ENCODE assay signal across 9 mouse cellular contexts in the genomic region with DNA sequence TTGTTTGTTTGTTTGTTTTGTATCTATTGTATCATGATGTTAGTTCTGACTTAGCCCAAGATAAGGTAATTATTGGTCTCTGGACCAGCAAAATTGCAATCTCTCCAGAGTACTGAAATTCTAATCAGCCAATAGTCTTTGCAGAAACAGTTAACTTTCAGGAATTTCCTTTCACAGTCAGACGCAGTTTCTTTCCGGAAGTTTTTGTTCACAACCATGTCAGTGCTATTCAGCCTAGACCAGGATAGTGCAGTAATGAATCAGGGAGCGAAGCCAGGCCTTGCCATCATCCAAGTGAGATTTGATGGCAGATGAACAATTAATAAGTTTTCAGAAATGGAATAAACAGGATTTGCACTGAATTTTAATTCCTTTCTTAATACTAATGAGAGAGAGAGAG. TPM values are rescaled to one million over a fixed set of nuclear protein-coding genes. Genes with fewer than 3 reads are reported as not detected.
DNase-seq lines count a peak whose midpoint lies in the region; ATAC-seq and TF ChIP-seq lines count a peak whose summit lies in the region.
"Had no signal": no experiment of that assay in that cellular context is flagged by ENCODE, and none has a peak within 500 bp of the region (broad histone marks: within the 10 kb centered on the region; RNA-seq: fewer than 3 reads in every experiment).

No protein-coding gene starts in this region.

- DNase-seq in CD4-positive, CD25-positive, alpha-beta regulatory T cell, adult 2 months (ENCODE audit: low read depth, low spot score) = peak; percentile 16
- DNase-seq in MEL (ENCODE audit: low read depth, low spot score) = peak; percentile 64
- no peak for DNase-seq in liver, embryonic 13.5 days
- no peak for DNase-seq in stomach, postnatal 0 days (ENCODE audit: low spot score)
- no peak for DNase-seq in layer of hippocampus, adult 9-10 months (ENCODE audit: low spot score)

- WGBS in heart, embryonic 16.5 days = 49% methylated on average over 3 of the region's 3 CpGs
- 39% methylated on average over 3 of the region's 3 CpGs for WGBS in liver, embryonic 13.5 days (ENCODE audit: insufficient replicate concordance)
- WGBS in stomach, postnatal 0 days = 38% methylated on average over 3 of the region's 3 CpGs

- peaks cover 13% of the 10 kb centered on the region for H3K79me2 ChIP-seq in MEL (ENCODE audit: control insufficient read depth, insufficient read depth, low read length, poor library complexity)

- H3K36me3 ChIP-seq in MEL (ENCODE audit: control insufficient read depth in 1 of 2, insufficient read depth in 2 of 2, low read length in 2 of 2) = peaks cover 22 to 26% of the 10 kb centered on the region in 2 experiments
- peaks cover 10% of the 10 kb centered on the region for H3K36me3 ChIP-seq in heart, embryonic 16.5 days (ENCODE audit: control insufficient read depth, insufficient read depth)
- peaks cover 15% of the 10 kb centered on the region for H3K36me3 ChIP-seq in liver, embryonic 13.5 days
- H3K36me3 ChIP-seq in stomach, postnatal 0 days (ENCODE audit: control insufficient read depth, insufficient read depth, low read length) = peaks cover 5% of the 10 kb centered on the region

- H3K4me3 ChIP-seq in MEL (ENCODE audit: control insufficient read depth in 1 of 2, insufficient read depth in 1 of 2, low read depth in 2 of 2, low read length in 2 of 2) = peak overlapping the region; percentile 66 to 90
- no peak overlapping the region; the same call in 1 of the 2 replicates for H3K4me3 ChIP-seq in heart, embryonic 16.5 days (ENCODE audit: low read length)
- peak overlapping the region; percentile 78 for H3K4me3 ChIP-seq in liver, embryonic 13.5 days (replicated peaks)
- H3K4me3 ChIP-seq in stomach, postnatal 0 days (ENCODE audit: low read depth, low read length) = peak overlapping the region; percentile 54; the same call in 1 of the 2 replicates

- no peak for TF ChIP-seq RAD21 in MEL (IDR thresholded peaks at IDR 0.05; ENCODE audit: low read depth, low read length)

- no peak for ATAC-seq in CD4-positive, CD25-positive, alpha-beta regulatory T cell, adult 4 months
- no peak for ATAC-seq in heart, embryonic 16.5 days (replicated peaks; ENCODE audit: extremely low read depth, insufficient read depth, low FRiP score)
- ATAC-seq in liver, embryonic 13.5 days (ENCODE audit: low read depth) = no peak
- ATAC-seq in stomach, postnatal 0 days (ENCODE audit: low FRiP score, low TSS enrichment) = no peak
- ATAC-seq in activated CD4-positive, CD25-positive, alpha-beta regulatory T cell, adult 4 months = no peak

- peak in 1 of 2 experiments; percentile 24; a peak in 2 of 4 replicates for TF ChIP-seq EP300 in MEL (IDR thresholded peaks at IDR 0.05; ENCODE audit: low read depth in 1 of 2, low read length in 2 of 2)
- no peak for TF ChIP-seq EP300 in stomach, postnatal 0 days (optimal IDR thresholded peaks at IDR 0.05)

- H3K9me3 ChIP-seq in MEL (replicated peaks; ENCODE audit: insufficient read depth, low read length) = no peaks in the 10 kb centered on the region
- no peaks in the 10 kb centered on the region for H3K9me3 ChIP-seq in heart, embryonic 16.5 days (replicated peaks; ENCODE audit: control insufficient read depth, low read length)
- no peaks in the 10 kb centered on the region for H3K9me3 ChIP-seq in liver, embryonic 13.5 days (replicated peaks)
- H3K9me3 ChIP-seq in stomach, postnatal 0 days (ENCODE audit: control insufficient read depth, low read length) = no peaks in the 10 kb centered on the region

- no peak for TF ChIP-seq CTCF in MEL (IDR thresholded peaks at IDR 0.05 in 2 of 3, conservative IDR thresholded peaks at IDR 0.05 in 1 of 3; ENCODE audit: control insufficient read depth in 1 of 3, insufficient read depth in 1 of 3, low read depth in 2 of 3, low read length in 3 of 3, poor library complexity in 1 of 3, severe bottlenecking in 1 of 3)
- no peak for TF ChIP-seq CTCF in stomach, postnatal 0 days (IDR thresholded peaks at IDR 0.05; ENCODE audit: low read depth)

- H3K4me2 ChIP-seq in heart, embryonic 16.5 days (ENCODE audit: low read depth, low read length) = peak overlapping the region; percentile 88
- H3K4me2 ChIP-seq in liver, embryonic 13.5 days = peak overlapping the region; percentile 66
- peak overlapping the region; percentile 55 for H3K4me2 ChIP-seq in stomach, postnatal 0 days (replicated peaks; ENCODE audit: low read depth)

- TF ChIP-seq POLR2A in MEL (IDR thresholded peaks at IDR 0.05; ENCODE audit: control insufficient read depth in 1 of 2, insufficient read depth in 1 of 2, low read depth in 1 of 2, low read length in 2 of 2, poor library complexity in 1 of 2) = no peak

- peaks cover 6% of the 10 kb centered on the region in 2 experiments for H3K4me1 ChIP-seq in MEL (ENCODE audit: control insufficient read depth in 1 of 2, insufficient read depth in 2 of 2, low read length in 2 of 2)
- 0 out of 2 replicates have a peak, but pooled peaks cover 3% of the 10 kb centered on the region for H3K4me1 ChIP-seq in heart, embryonic 16.5 days (ENCODE audit: control insufficient read depth, insufficient read depth, low read length)
- H3K4me1 ChIP-seq in liver, embryonic 13.5 days (replicated peaks) = peaks cover 13% of the 10 kb centered on the region
- no peaks in the 10 kb centered on the region for H3K4me1 ChIP-seq in stomach, postnatal 0 days (replicated peaks; ENCODE audit: control insufficient read depth, insufficient read depth)

- H3K27me3 ChIP-seq in MEL (ENCODE audit: control insufficient read depth in 1 of 2, insufficient read depth in 2 of 2, low read length in 2 of 2) = no peaks in the 10 kb centered on the region
- H3K27me3 ChIP-seq in heart, embryonic 16.5 days (ENCODE audit: control insufficient read depth, insufficient read depth, low read length) = no peaks in the 10 kb centered on the region
- no peaks in the 10 kb centered on the region for H3K27me3 ChIP-seq in liver, embryonic 13.5 days
- H3K27me3 ChIP-seq in stomach, postnatal 0 days (ENCODE audit: control insufficient read depth, insufficient read depth, low read length) = no peaks in the 10 kb centered on the region

- H3K27ac ChIP-seq in MEL (ENCODE audit: control insufficient read depth, low read depth, low read length) = peak overlapping the region; percentile 98
- H3K27ac ChIP-seq in heart, embryonic 16.5 days (ENCODE audit: low read length) = no peak overlapping the region
- peak overlapping the region; percentile 98 for H3K27ac ChIP-seq in liver, embryonic 13.5 days
- H3K27ac ChIP-seq in stomach, postnatal 0 days (replicated peaks) = peak overlapping the region; percentile 98; the same call in 1 of the 2 replicates

- peak overlapping the region; percentile 91 for H3K9ac ChIP-seq in MEL (ENCODE audit: control insufficient read depth, low read depth, low read length, poor library complexity, severe bottlenecking)
- no peak overlapping the region for H3K9ac ChIP-seq in heart, embryonic 16.5 days (ENCODE audit: low read length)
- H3K9ac ChIP-seq in liver, embryonic 13.5 days = peak overlapping the region; percentile 90
- no peak overlapping the region for H3K9ac ChIP-seq in stomach, postnatal 0 days (ENCODE audit: low read length)

TF ChIP-seq in MEL, 35 proteins besides CTCF, POLR2A, EP300 and RAD21 (continues in another document):
- TF ChIP-seq MEF2A (IDR thresholded peaks at IDR 0.05; ENCODE audit: extremely low read depth, insufficient replicate concordance, low read depth, low read length, poor library complexity, severe bottlenecking) (peak; percentile 18; the same call in 1 of the 2 replicates), TBP (IDR thresholded peaks at IDR 0.05; ENCODE audit: low read depth, low read length) (no peak), GATA1 (IDR thresholded peaks at IDR 0.05; ENCODE audit: low read depth, low read length) (no peak), ETS1 (IDR thresholded peaks at IDR 0.05; ENCODE audit: low read depth, low read length) (no peak), ZMIZ1 (IDR thresholded peaks at IDR 0.05; ENCODE audit: low read depth, low read length) (no peak), USF2 (IDR thresholded peaks at IDR 0.05; ENCODE audit: borderline replicate concordance in 1 of 2, insufficient read depth in 1 of 2, low read depth in 1 of 2, low read length in 2 of 2) (peak in 1 of 2 experiments; percentile 35; a peak in 1 of 4 replicates), KAT2A (conservative IDR thresholded peaks at IDR 0.05; ENCODE audit: low read depth, low read length) (0 out of 2 replicates have a peak, but pooled peaks have one; percentile 18)

RNA-seq across cellular contexts. Expression of a gene that starts 0.7 kb away (rescaled TPM):
- polyA plus RNA-seq in CD4-positive, CD25-positive, alpha-beta regulatory T cell, adult 4 months (2017; shearing (Covaris generic)) = 100 to 1,000 TPM; 135 to 168 TPM
- total RNA-seq in MEL (2012; rRNA removed) = 106 and 116 TPM in 2 replicates
- 100 to 1,000 TPM in 1 of 2 experiments, not detected in 1; 103 TPM for polyA plus RNA-seq in MEL (2012; ENCODE audit: insufficient read depth in 1 of 2, insufficient read length in 2 of 2, low read depth in 1 of 2, low replicate concordance in 2 of 2, missing spikeins in 1 of 2)
- polyA plus RNA-seq in heart, embryonic 16.5 days (2015; fragmentation: Nextera tagmentation; extraction: Ambion mirVana) = 66.4 and 70.4 TPM in 2 replicates
- 78.6 and 82.1 TPM in 2 replicates for polyA plus RNA-seq in liver, embryonic 13.5 days (2015; fragmentation: Nextera tagmentation; extraction: Ambion mirVana)
- 73.3 and 74.6 TPM in 2 replicates for polyA plus RNA-seq in stomach, postnatal 0 days (2015; fragmentation: Nextera tagmentation; extraction: Ambion mirVana)
- 100 to 1,000 TPM; 159 to 160 TPM for polyA plus RNA-seq in activated CD4-positive, CD25-positive, alpha-beta regulatory T cell, adult 4 months (2017; shearing (Covaris generic))

RNA-seq across cellular contexts. Expression of a gene that starts 40.0 kb away (rescaled TPM):
- polyA plus RNA-seq in CD4-positive, CD25-positive, alpha-beta regulatory T cell, adult 4 months (2017; shearing (Covaris generic)) = 1 to 10 TPM; 3.2 to 3.9 TPM
- 0.50 and 0.65 TPM in 2 replicates for total RNA-seq in MEL (2012; rRNA removed)
- 1 to 10 TPM in 1 of 2 experiments, not detected in 1; 1.3 TPM for polyA plus RNA-seq in MEL (2012; ENCODE audit: insufficient read depth in 1 of 2, insufficient read length in 2 of 2, low read depth in 1 of 2, low replicate concordance in 2 of 2, missing spikeins in 1 of 2)
- polyA plus RNA-seq in heart, embryonic 16.5 days (2015; fragmentation: Nextera tagmentation; extraction: Ambion mirVana) = 0.71 and 1.0 TPM in 2 replicates
- polyA plus RNA-seq in liver, embryonic 13.5 days (2015; fragmentation: Nextera tagmentation; extraction: Ambion mirVana) = 0.76 and 0.94 TPM in 2 replicates
- polyA plus RNA-seq in stomach, postnatal 0 days (2015; fragmentation: Nextera tagmentation; extraction: Ambion mirVana) = 0.46 and 0.70 TPM in 2 replicates
- polyA plus RNA-seq in activated CD4-positive, CD25-positive, alpha-beta regulatory T cell, adult 4 months (2017; shearing (Covaris generic)) = 1 to 10 TPM; 3.0 to 3.2 TPM

RNA-seq across cellular contexts. Expression of a gene that starts 44.4 kb away (rescaled TPM):
- 1 to 10 TPM; 2.5 to 3.5 TPM for polyA plus RNA-seq in CD4-positive, CD25-positive, alpha-beta regulatory T cell, adult 4 months (2017; shearing (Covaris generic))
- not detected in 2 replicates for total RNA-seq in MEL (2012; rRNA removed)
- under 1 TPM in 1 of 2 experiments, not detected in 1; 0.08 TPM for polyA plus RNA-seq in MEL (2012; ENCODE audit: insufficient read depth in 1 of 2, insufficient read length in 2 of 2, low read depth in 1 of 2, low replicate concordance in 2 of 2, missing spikeins in 1 of 2)
- 0.17 and 0.30 TPM in 2 replicates for polyA plus RNA-seq in heart, embryonic 16.5 days (2015; fragmentation: Nextera tagmentation; extraction: Ambion mirVana)
- polyA plus RNA-seq in liver, embryonic 13.5 days (2015; fragmentation: Nextera tagmentation; extraction: Ambion mirVana) = 0.07 and 0.15 TPM in 2 replicates
- polyA plus RNA-seq in stomach, postnatal 0 days (2015; fragmentation: Nextera tagmentation; extraction: Ambion mirVana) = 0.07 and 0.16 TPM in 2 replicates
- 1 to 10 TPM; 2.0 to 4.0 TPM for polyA plus RNA-seq in activated CD4-positive, CD25-positive, alpha-beta regulatory T cell, adult 4 months (2017; shearing (Covaris generic))
- total RNA-seq: common myeloid progenitor, adult 5-6 weeks had no signal

Comparison
In these comparisons a context has a peak if more than half of its experiments do, and no peak if none do; other contexts are left out.
1. DNase-seq: peak in CD4-positive, CD25-positive, alpha-beta regulatory T cell, adult 2 months (single experiment) and MEL (single experiment); none in liver, embryonic 13.5 days (single experiment), stomach, postnatal 0 days (single experiment) and layer of hippocampus, adult 9-10 months (single experiment).
2. H3K9ac ChIP-seq: peak in MEL (single experiment) and liver, embryonic 13.5 days (single experiment); none in heart, embryonic 16.5 days (single experiment) and stomach, postnatal 0 days (single experiment).
3. Peak in every context shown above with its lines, with median percentiles within 50 percentile points of each other: H3K4me2 ChIP-seq.